Mouse (Mus musculus) bone marrow macrophage, adult 2 months (primary cell): ENCODE measurements around the gene Gpr137c.

ENCODE experiments used
- CTCF ChIP-seq: IDR thresholded peaks from 2 replicates; pipeline ENCODE4 v1.5.1; 2012; ENCODE audit warnings: low read depth, mild to moderate bottlenecking, low read length, moderate library complexity
- POLR2A ChIP-seq: IDR thresholded peaks from 2 replicates; pipeline ENCODE4 v1.6.1; 2012; ENCODE audit warnings: mild to moderate bottlenecking, low read depth, low read length, borderline replicate concordance

- TF ChIP-seq POLR2A (no peak), CTCF (no peak)
Observed at GRCm38 (mm10) chr14:45181611-45182010, 37.9 kb upstream of the Gpr137c start.
